Mouse (Mus musculus) cerebellum, adult 2 months (tissue): Measurements from ENCODE around the gene Cmss1. TPM values are rescaled to one million over a fixed set of nuclear protein-coding genes. Genes with fewer than 3 reads are reported as not detected.

ENCODE experiments used
- DNase-seq, 2 experiments: peaks; one replicate each; pipeline ENCODE4 v3.0.0; 2021
- H3K27ac ChIP-seq: fragments of 200-500 bp; 2 replicates; pipeline ENCODE4 v1.5.1; 2012; ENCODE audit warnings: low read length, control low read depth, inconsistent platforms; ENCODE audit not compliant: insufficient read depth
- H3K27me3 ChIP-seq: fragments of 200-500 bp; 2 replicates; pipeline ENCODE4 v1.6.1; 2012; ENCODE audit warnings: inconsistent platforms, mild to moderate bottlenecking, low read length, moderate library complexity; ENCODE audit not compliant: control insufficient read depth, insufficient read depth
- H3K4me1 ChIP-seq: fragments of 200-500 bp; 2 replicates; pipeline ENCODE4 v1.6.1; 2011; ENCODE audit warnings: low read length; ENCODE audit not compliant: control insufficient read depth, insufficient read depth
- H3K4me3 ChIP-seq: fragments of 200-500 bp; replicated peaks from 2 replicates; pipeline ENCODE3; 2011; ENCODE audit warnings: mild to moderate bottlenecking, low read depth, low read length, control low read depth; ENCODE audit not compliant: insufficient read depth
- CTCF ChIP-seq: fragments of 200-500 bp; IDR thresholded peaks from 2 replicates; pipeline ENCODE4 v1.5.1; 2011; ENCODE audit warnings: low read depth, mild to moderate bottlenecking, control low read depth, low read length, moderate library complexity, borderline replicate concordance; ENCODE audit not compliant: insufficient read depth
- POLR2A ChIP-seq: fragments of 200-500 bp; IDR thresholded peaks from 2 replicates; pipeline ENCODE4 v1.6.1; 2011; ENCODE audit warnings: low read length, control low read depth, borderline replicate concordance; ENCODE audit not compliant: insufficient read depth
- WGBS: fragments of 180-500 bp; shearing (Covaris S2); methylation state at CpG from one replicate; pipeline ENCODE4 v1.1.7; 2018; 5-methylcytosine and 5-hydroxymethylcytosine counted together
- polyA plus RNA-seq: library from polyadenylated mRNA; depleted of rRNA; stranded (reverse); fragments of >200 nt; gene quantifications from 2 replicates; pipeline ENCODE4 v1.2.3, GENCODE M21; 2012

Gene Cmss1
- polyA plus RNA-seq, 1 experiment: 9.3 TPM

GRCm38 (mm10) chr16:57427516-57428285, 179.0 kb downstream of the Cmss1 start:
- H3K27ac ChIP-seq: no peak overlapping the region
- H3K4me3 ChIP-seq: no peak overlapping the region
- TF ChIP-seq CTCF (no peak), POLR2A (no peak)
- 80% methylated on average over 7 of the region's 7 CpGs for WGBS
- H3K27me3 ChIP-seq: no peaks in the 10 kb centered on the region
- DNase-seq: no peak
- no peaks in the 10 kb centered on the region for H3K4me1 ChIP-seq

- no peak overlapping the region for H3K4me3 ChIP-seq
- 66% methylated on average over 10 of the region's 10 CpGs for WGBS
- H3K27ac ChIP-seq: no peak overlapping the region
- no peaks in the 10 kb centered on the region for H3K4me1 ChIP-seq
- DNase-seq: no peak
- H3K27me3 ChIP-seq: no peaks in the 10 kb centered on the region
- TF ChIP-seq POLR2A: no peak
Measured at GRCm38 (mm10) chr16:57426680-57427079, 180.0 kb downstream of the Cmss1 start.

GRCm38 (mm10) chr16:57423001-57423800, 183.5 kb downstream of the Cmss1 start:
- Histone ChIP-seq H3K27me3 (no peaks in the 10 kb centered on the region), H3K27ac (no peak overlapping the region), H3K4me1 (no peaks in the 10 kb centered on the region), H3K4me3 (no peak overlapping the region)
- TF ChIP-seq POLR2A (no peak), CTCF (no peak)
- no peak for DNase-seq
- 70% methylated on average over 6 of the region's 6 CpGs for WGBS

- TF ChIP-seq POLR2A: no peak
- TF ChIP-seq CTCF: no peak
- DNase-seq: no peak
- H3K27me3 ChIP-seq: no peaks in the 10 kb centered on the region
- no peak overlapping the region for H3K27ac ChIP-seq
- H3K4me1 ChIP-seq: no peaks in the 10 kb centered on the region
- no peak overlapping the region for H3K4me3 ChIP-seq
- 93% methylated on average over 7 of the region's 7 CpGs for WGBS
Measured at GRCm38 (mm10) chr16:57421680-57422417, 184.8 kb downstream of the Cmss1 start.

- peaks cover 2% of the 10 kb centered on the region; the same call in 1 of the 2 replicates for H3K4me1 ChIP-seq
- H3K27me3 ChIP-seq: no peaks in the 10 kb centered on the region
- H3K4me3 ChIP-seq: no peak overlapping the region
- H3K27ac ChIP-seq: no peak overlapping the region; the same call in 1 of the 2 replicates
- 67% methylated on average over 8 of the region's 8 CpGs for WGBS
- no peak for DNase-seq
- TF ChIP-seq CTCF (no peak), POLR2A (no peak)
Measured at GRCm38 (mm10) chr16:57420773-57421556, 185.7 kb downstream of the Cmss1 start.

- 81% methylated on average over 5 of the region's 5 CpGs for WGBS
- Histone ChIP-seq H3K27me3 (no peaks in the 10 kb centered on the region), H3K4me1 (peaks cover 2% of the 10 kb centered on the region; the same call in 1 of the 2 replicates), H3K4me3 (no peak overlapping the region), H3K27ac (no peak overlapping the region)
- no peak for DNase-seq
- TF ChIP-seq CTCF: no peak
- TF ChIP-seq POLR2A: no peak
Measured at GRCm38 (mm10) chr16:57419881-57420280, 186.8 kb downstream of the Cmss1 start.

GRCm38 (mm10) chr16:57419332-57419731, 187.3 kb downstream of the Cmss1 start:
- WGBS: 68% methylated on average over 5 of the region's 5 CpGs
- no peak overlapping the region for H3K27ac ChIP-seq
- H3K4me3 ChIP-seq: no peak overlapping the region
- TF ChIP-seq POLR2A (no peak), CTCF (no peak)
- peaks cover 2% of the 10 kb centered on the region; the same call in 1 of the 2 replicates for H3K4me1 ChIP-seq
- no peaks in the 10 kb centered on the region for H3K27me3 ChIP-seq
- DNase-seq: no peak
